Mouse (Mus musculus): ENCODE results near the gene Plcl2. TPM values are rescaled to one million over a fixed set of nuclear protein-coding genes. Genes with fewer than 3 reads are reported as not detected.
"Not testable (repeated sequence)": the region's sequence is repeated elsewhere in the genome, so short reads cannot be mapped to it uniquely, and the experiment has no call there.

Gene Plcl2
- total RNA-seq, 4 experiments from 2014 or later = 29.8 to 45.2 (median 39.3) TPM

GRCm38 (mm10) chr17:50620794-50621537 lies 111.8 kb downstream of the Plcl2 start:
- DNase-seq (ENCODE audit: low spot score in 2 of 2) = no peak

GRCm38 (mm10) chr17:50621996-50622395 lies 112.8 kb downstream of the Plcl2 start:
- no peak for DNase-seq (ENCODE audit: low spot score in 2 of 2)

GRCm38 (mm10) chr17:50625584-50625983 lies 116.4 kb downstream of the Plcl2 start:
- no peak for DNase-seq (ENCODE audit: low spot score in 2 of 2)

- no peak for DNase-seq (ENCODE audit: low spot score in 2 of 2)
Observed at GRCm38 (mm10) chr17:50627658-50628057, 118.5 kb downstream of the Plcl2 start.

- DNase-seq (ENCODE audit: low spot score in 2 of 2) = no peak
Observed at GRCm38 (mm10) chr17:50628716-50629115, 119.5 kb downstream of the Plcl2 start.

- not testable (repeated sequence) for DNase-seq (ENCODE audit: low spot score in 2 of 2)
Observed at GRCm38 (mm10) chr17:50630992-50631391, 121.8 kb downstream of the Plcl2 start.

- DNase-seq (ENCODE audit: low spot score in 2 of 2) = no peak
Observed at GRCm38 (mm10) chr17:50634008-50634871, 125.0 kb downstream of the Plcl2 start.

- DNase-seq (ENCODE audit: low spot score in 2 of 2) = no peak
Observed at GRCm38 (mm10) chr17:50635961-50636585, 126.9 kb downstream of the Plcl2 start.

GRCm38 (mm10) chr17:50638791-50639190 lies 129.6 kb downstream of the Plcl2 start:
- no peak for DNase-seq (ENCODE audit: low spot score in 2 of 2)

- DNase-seq (ENCODE audit: low spot score in 2 of 2) = no peak
Observed at GRCm38 (mm10) chr17:50641076-50641610, 131.9 kb downstream of the Plcl2 start.

- no peak for DNase-seq (ENCODE audit: low spot score in 2 of 2)
Observed at GRCm38 (mm10) chr17:50641879-50642278, 132.7 kb downstream of the Plcl2 start.

GRCm38 (mm10) chr17:50643356-50643755 lies 134.2 kb downstream of the Plcl2 start:
- DNase-seq (ENCODE audit: low spot score in 2 of 2) = peak; percentile 20 to 51

- DNase-seq (ENCODE audit: low spot score in 2 of 2) = no peak
Observed at GRCm38 (mm10) chr17:50643989-50644388, 134.8 kb downstream of the Plcl2 start.

- not testable (repeated sequence) for DNase-seq (ENCODE audit: low spot score in 2 of 2)
Observed at GRCm38 (mm10) chr17:50648141-50648540, 138.9 kb downstream of the Plcl2 start.

- no peak for DNase-seq (ENCODE audit: low spot score in 2 of 2)
Observed at GRCm38 (mm10) chr17:50648757-50649419, 139.7 kb downstream of the Plcl2 start.

GRCm38 (mm10) chr17:50650535-50651223 lies 141.5 kb downstream of the Plcl2 start:
- DNase-seq (ENCODE audit: low spot score in 2 of 2) = no peak

GRCm38 (mm10) chr17:50654741-50655415 lies 145.7 kb downstream of the Plcl2 start:
- no peak for DNase-seq (ENCODE audit: low spot score in 2 of 2)

- peak in 1 of 2 experiments; percentile 44 for DNase-seq (ENCODE audit: low spot score in 2 of 2)
Observed at GRCm38 (mm10) chr17:50655416-50655776, 146.2 kb downstream of the Plcl2 start.

- no peak for DNase-seq (ENCODE audit: low spot score in 2 of 2)
Observed at GRCm38 (mm10) chr17:50657321-50657720, 148.1 kb downstream of the Plcl2 start.

GRCm38 (mm10) chr17:50658901-50659300 lies 149.7 kb downstream of the Plcl2 start:
- DNase-seq (ENCODE audit: low spot score in 2 of 2) = no peak

Measured in gastrocnemius, adult 8-10 months (tissue).